Mouse (Mus musculus) MEL (cell line): ENCODE results near the gene Olfr641. TPM values are rescaled to one million over a fixed set of nuclear protein-coding genes. Genes with fewer than 3 reads are reported as not detected.

Experiments
- DNase-seq: peaks from one replicate; pipeline ENCODE4 v3.0.0; 2011; ENCODE audit warnings: low read depth, low spot score
- H3K27ac ChIP-seq: 2 replicates; pipeline ENCODE4 v1.5.1; 2012; ENCODE audit warnings: low read depth, mild to moderate bottlenecking, control low read depth, low read length, moderate library complexity; ENCODE audit not compliant: control insufficient read depth
- H3K27me3 ChIP-seq, 2 experiments: fragments of 150-350 bp in 1 of 2; sonication (generic) in 1 of 2; 2 replicates each; pipeline ENCODE4 v1.6.1; 2012; ENCODE audit warnings: low read length in 2 of 2, mild to moderate bottlenecking in 2 of 2, improper control_type of control experiment in 1 of 2, moderate library complexity in 1 of 2; ENCODE audit not compliant: insufficient read depth in 2 of 2, control insufficient read depth in 1 of 2
- H3K36me3 ChIP-seq, 2 experiments: 2 replicates each; pipeline ENCODE4 v1.6.1; 2012 to 2014; ENCODE audit warnings: low read length in 2 of 2, improper control_type of control experiment in 1 of 2, inconsistent platforms in 1 of 2, mild to moderate bottlenecking in 1 of 2; ENCODE audit not compliant: insufficient read depth in 2 of 2, control insufficient read depth in 1 of 2
- H3K4me1 ChIP-seq, 2 experiments: fragments of 150-350 bp in 1 of 2; sonication (generic) in 1 of 2; 2 replicates each; pipeline ENCODE4 v1.6.1; 2012; ENCODE audit warnings: low read length in 2 of 2, improper control_type of control experiment in 1 of 2, mild to moderate bottlenecking in 1 of 2; ENCODE audit not compliant: insufficient read depth in 2 of 2, control insufficient read depth in 1 of 2
- H3K4me3 ChIP-seq, 2 experiments: fragments of 150-350 bp in 1 of 2; sonication (generic) in 1 of 2; 2 replicates each; pipeline ENCODE4 v1.5.1; 2012; ENCODE audit warnings: low read depth in 2 of 2, low read length in 2 of 2, mild to moderate bottlenecking in 2 of 2, moderate library complexity in 2 of 2, control low read depth in 1 of 2, improper control_type of control experiment in 1 of 2; ENCODE audit not compliant: control insufficient read depth in 1 of 2, insufficient read depth in 1 of 2
- H3K79me2 ChIP-seq: 2 replicates; pipeline ENCODE4 v1.6.1; 2012; ENCODE audit warnings: mild to moderate bottlenecking, low read length, moderate library complexity; ENCODE audit not compliant: control insufficient read depth, poor library complexity, insufficient read depth
- H3K9ac ChIP-seq: 2 replicates; pipeline ENCODE4 v1.6.1; 2012; ENCODE audit warnings: low read depth, mild to moderate bottlenecking, control low read depth, low read length, moderate library complexity; ENCODE audit not compliant: control insufficient read depth, poor library complexity, severe bottlenecking
- H3K9me3 ChIP-seq: fragments of 150-350 bp; sonication (generic); replicated peaks from 2 replicates; pipeline ENCODE4 v1.6.1; 2012; ENCODE audit warnings: mild to moderate bottlenecking, low read length, improper control_type of control experiment, moderate library complexity; ENCODE audit not compliant: insufficient read depth
- CTCF ChIP-seq, 3 experiments: IDR thresholded peaks in 2 of 3; conservative IDR thresholded peaks in 1 of 3; 2 replicates each; pipeline ENCODE4 v1.5.1; 2011 to 2012; ENCODE audit warnings: low read length in 3 of 3, low read depth in 2 of 3, mild to moderate bottlenecking in 2 of 3, improper control_type of control experiment in 1 of 3, inconsistent platforms in 1 of 3, mixed read lengths in 1 of 3, moderate library complexity in 1 of 3; ENCODE audit not compliant: control insufficient read depth in 1 of 3, insufficient read depth in 1 of 3, poor library complexity in 1 of 3, severe bottlenecking in 1 of 3
- E2F4 ChIP-seq: IDR thresholded peaks from 2 replicates; pipeline ENCODE4 v1.6.1; 2011; ENCODE audit warnings: low read depth, low read length, improper control_type of control experiment, borderline replicate concordance
- ETS1 ChIP-seq: IDR thresholded peaks from 2 replicates; pipeline ENCODE4 v1.6.1; 2012; ENCODE audit warnings: low read depth, mild to moderate bottlenecking, inconsistent platforms, low read length, improper control_type of control experiment, moderate library complexity
- GABPA ChIP-seq: IDR thresholded peaks from 2 replicates; pipeline ENCODE4 v1.6.1; 2012; ENCODE audit warnings: low read depth, mild to moderate bottlenecking, inconsistent platforms, low read length, improper control_type of control experiment, moderate library complexity
- MEF2A ChIP-seq: IDR thresholded peaks from 2 replicates; pipeline ENCODE4 v1.6.1; 2014; ENCODE audit warnings: low read depth, mild to moderate bottlenecking, inconsistent platforms, low read length, improper control_type of control experiment; ENCODE audit not compliant: poor library complexity, insufficient replicate concordance, severe bottlenecking; ENCODE audit errors: extremely low read depth
- MYB ChIP-seq: IDR thresholded peaks from 2 replicates; pipeline ENCODE4 v1.6.1; 2011; ENCODE audit warnings: mild to moderate bottlenecking, low read depth, low read length, improper control_type of control experiment
- NELFE ChIP-seq: IDR thresholded peaks from 2 replicates; pipeline ENCODE4 v1.6.1; 2011; ENCODE audit warnings: low read depth, low read length, improper control_type of control experiment
- POLR2A ChIP-seq, 2 experiments: IDR thresholded peaks; 2 replicates each; pipeline ENCODE4 v1.6.1; 2011 to 2012; ENCODE audit warnings: low read length in 2 of 2, mild to moderate bottlenecking in 2 of 2, control low read depth in 1 of 2, improper control_type of control experiment in 1 of 2, low read depth in 1 of 2, moderate library complexity in 1 of 2; ENCODE audit not compliant: control insufficient read depth in 1 of 2, insufficient read depth in 1 of 2, poor library complexity in 1 of 2
- POLR2AphosphoS2 ChIP-seq: IDR thresholded peaks from 2 replicates; pipeline ENCODE4 v1.6.1; 2011; ENCODE audit warnings: low read length, improper control_type of control experiment
- POLR2AphosphoS5 ChIP-seq: IDR thresholded peaks from 2 replicates; pipeline ENCODE4 v1.6.1; 2012; ENCODE audit warnings: low read depth, borderline replicate concordance, mild to moderate bottlenecking, inconsistent platforms, low read length, moderate library complexity, mixed read lengths
- SIN3A ChIP-seq: IDR thresholded peaks from 2 replicates; pipeline ENCODE4 v1.6.1; 2012; ENCODE audit warnings: low read length, improper control_type of control experiment, inconsistent platforms
- TBP ChIP-seq: IDR thresholded peaks from 2 replicates; pipeline ENCODE4 v1.8.0; 2011; ENCODE audit warnings: low read depth, low read length, improper control_type of control experiment
- TCF12 ChIP-seq: IDR thresholded peaks from 2 replicates; pipeline ENCODE4 v1.6.1; 2014; ENCODE audit warnings: low read depth, mild to moderate bottlenecking, inconsistent platforms, low read length, improper control_type of control experiment, moderate library complexity
- UBTF ChIP-seq: IDR thresholded peaks from 2 replicates; pipeline ENCODE4 v1.6.1; 2012; ENCODE audit warnings: low read depth, mild to moderate bottlenecking, inconsistent platforms, low read length, improper control_type of control experiment, moderate library complexity, borderline replicate concordance; ENCODE audit not compliant: insufficient read depth
- USF1 ChIP-seq: IDR thresholded peaks from 2 replicates; pipeline ENCODE4 v1.6.1; 2014; ENCODE audit warnings: low read depth, mild to moderate bottlenecking, inconsistent platforms, low read length, improper control_type of control experiment, moderate library complexity
- ZC3H11A ChIP-seq: IDR thresholded peaks from 2 replicates; pipeline ENCODE4 v1.6.1; 2012; ENCODE audit warnings: low read depth, mild to moderate bottlenecking, inconsistent platforms, low read length, improper control_type of control experiment
- ZKSCAN1 ChIP-seq: IDR thresholded peaks from 2 replicates; pipeline ENCODE4 v1.6.1; 2012; ENCODE audit warnings: low read depth, mild to moderate bottlenecking, inconsistent platforms, low read length, improper control_type of control experiment, moderate library complexity
- ZMIZ1 ChIP-seq: IDR thresholded peaks from 2 replicates; pipeline ENCODE4 v1.6.1; 2012; ENCODE audit warnings: low read depth, mild to moderate bottlenecking, inconsistent platforms, low read length, improper control_type of control experiment, moderate library complexity
- ZNF384 ChIP-seq: IDR thresholded peaks from 2 replicates; pipeline ENCODE4 v1.6.1; 2012; ENCODE audit warnings: low read depth, mild to moderate bottlenecking, inconsistent platforms, low read length, improper control_type of control experiment
- polyA plus RNA-seq, 2 experiments: library from polyadenylated mRNA; stranded (reverse) in 1 of 2; unstranded in 1 of 2; fragments of >175 nt in 1 of 2; fragments of >200 nt in 1 of 2; gene quantifications; 2 replicates each; pipeline versions ENCODE4 v1.2.1 to v1.2.4; 2012; ENCODE audit warnings: low replicate concordance in 2 of 2, low read depth in 1 of 2; ENCODE audit not compliant: insufficient read length in 2 of 2, insufficient read depth in 1 of 2, missing spikeins in 1 of 2
- total RNA-seq: library from RNA; depleted of rRNA; stranded (reverse); fragments of 300-350 nt; gene quantifications from 2 replicates; pipeline ENCODE4 v1.2.3, GENCODE M21; 2012

Gene Olfr641
- total and polyA plus RNA-seq, 3 experiments = not detected

DNA sequence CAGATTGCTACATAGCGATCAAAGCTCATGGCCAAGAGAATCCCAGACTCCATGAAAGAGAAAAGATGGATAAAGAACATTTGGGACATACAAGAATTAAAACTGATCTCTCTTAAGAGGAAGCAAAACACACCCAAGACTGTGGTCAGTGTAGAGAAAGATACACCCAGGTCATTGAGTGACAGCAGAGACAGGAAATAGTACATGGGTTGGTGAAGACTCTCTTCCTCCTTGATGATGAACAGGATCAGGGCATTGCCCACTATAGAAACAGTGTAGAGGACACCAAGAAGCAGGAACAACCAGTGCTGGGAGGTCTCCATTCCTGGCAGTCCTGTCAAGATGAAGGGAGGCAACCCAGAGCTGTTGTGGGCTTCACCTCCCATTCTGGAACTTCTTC is 24.0 kb downstream of the Olfr641 start:
- Histone ChIP-seq H3K4me3 (no peak overlapping the region), H3K27me3 (no peaks in the 10 kb centered on the region; a peak in 2 of 4 replicates), H3K79me2 (no peaks in the 10 kb centered on the region), H3K9me3 (no peaks in the 10 kb centered on the region), H3K27ac (no peak overlapping the region), H3K9ac (no peak overlapping the region)
- TF ChIP-seq POLR2AphosphoS5 = no peak
- no peak for TF ChIP-seq POLR2A (IDR thresholded peaks at IDR 0.05; ENCODE audit: control insufficient read depth in 1 of 2, insufficient read depth in 1 of 2, low read depth in 1 of 2, low read length in 2 of 2, poor library complexity in 1 of 2)
- TF ChIP-seq, all 39 proteins: peak for 0
- no peaks in the 10 kb centered on the region for H3K4me1 ChIP-seq
- H3K36me3 ChIP-seq = no peaks in the 10 kb centered on the region
- no peak for DNase-seq

DNA sequence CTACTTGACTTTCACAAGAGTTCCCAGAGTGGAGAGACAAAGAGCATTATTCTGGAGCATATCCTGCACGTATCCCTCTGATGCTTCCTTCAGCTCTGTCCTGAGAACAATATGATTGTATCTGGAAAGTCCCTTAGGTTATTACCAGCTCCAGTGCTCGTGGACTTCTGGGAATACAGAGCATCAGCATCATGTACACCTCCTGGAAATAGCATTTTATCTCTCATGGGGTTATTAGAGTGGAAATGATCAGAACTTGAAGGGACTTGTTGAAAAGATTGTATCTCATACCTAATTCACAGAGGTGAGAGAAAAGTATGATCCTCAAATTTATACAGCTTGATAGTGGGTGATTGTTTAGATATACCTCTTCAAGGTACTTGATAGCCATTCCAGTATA is 26.1 kb downstream of the Olfr641 start, which contains the start of gene 4930516K23Rik:
TSS of gene 4930516K23Rik (minus strand) at position 101 of the 400 bp plus-strand sequence.
- H3K36me3 ChIP-seq = no peaks in the 10 kb centered on the region
- H3K79me2 ChIP-seq = no peaks in the 10 kb centered on the region
- no peak within 1 kb of the TSS for H3K27ac ChIP-seq
- no peaks in the 10 kb centered on the region for H3K4me1 ChIP-seq
- no peak for TF ChIP-seq CTCF (IDR thresholded peaks at IDR 0.05 in 2 of 3, conservative IDR thresholded peaks at IDR 0.05 in 1 of 3; ENCODE audit: control insufficient read depth in 1 of 3, insufficient read depth in 1 of 3, low read depth in 2 of 3, low read length in 3 of 3, poor library complexity in 1 of 3, severe bottlenecking in 1 of 3)
- no peak for TF ChIP-seq POLR2A (IDR thresholded peaks at IDR 0.05; ENCODE audit: control insufficient read depth in 1 of 2, insufficient read depth in 1 of 2, low read depth in 1 of 2, low read length in 2 of 2, poor library complexity in 1 of 2)
- no peak for TF ChIP-seq UBTF
- H3K9ac ChIP-seq = no peak within 1 kb of the TSS
- no peaks in the 10 kb centered on the region for H3K9me3 ChIP-seq
- DNase-seq = no peak
- no peaks in the 10 kb centered on the region; a peak in 1 of 4 replicates for H3K27me3 ChIP-seq
- no peak within 1 kb of the TSS for H3K4me3 ChIP-seq

DNA sequence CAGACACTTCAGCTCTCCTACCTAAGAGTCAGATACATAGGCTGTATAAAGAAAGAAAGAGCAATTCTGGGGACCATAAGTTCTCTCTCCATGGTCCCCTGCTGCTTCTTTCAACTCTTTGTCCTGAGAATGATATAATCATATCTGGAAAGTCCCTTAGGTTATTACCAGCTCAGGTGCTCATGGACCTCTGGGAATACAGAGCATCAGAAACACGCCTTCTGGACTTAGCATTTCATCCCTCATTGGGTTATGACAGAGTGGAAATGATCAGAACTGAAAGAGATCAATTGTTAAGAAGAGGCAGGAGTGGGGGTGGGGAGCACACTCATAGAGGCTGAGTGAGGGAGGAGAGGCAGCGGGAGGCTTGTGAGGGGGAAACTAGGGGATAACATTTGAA is 36.5 kb downstream of the Olfr641 start, which contains the start of gene Olfr644:
TSS of gene Olfr644 (minus strand) at position 101 of the 400 bp plus-strand sequence.
- Histone ChIP-seq H3K9ac (no peak within 1 kb of the TSS), H3K27me3 (0 out of 4 replicates have a peak, but pooled peaks cover 0 to 1% of the 10 kb centered on the region in 2 experiments)

DNA sequence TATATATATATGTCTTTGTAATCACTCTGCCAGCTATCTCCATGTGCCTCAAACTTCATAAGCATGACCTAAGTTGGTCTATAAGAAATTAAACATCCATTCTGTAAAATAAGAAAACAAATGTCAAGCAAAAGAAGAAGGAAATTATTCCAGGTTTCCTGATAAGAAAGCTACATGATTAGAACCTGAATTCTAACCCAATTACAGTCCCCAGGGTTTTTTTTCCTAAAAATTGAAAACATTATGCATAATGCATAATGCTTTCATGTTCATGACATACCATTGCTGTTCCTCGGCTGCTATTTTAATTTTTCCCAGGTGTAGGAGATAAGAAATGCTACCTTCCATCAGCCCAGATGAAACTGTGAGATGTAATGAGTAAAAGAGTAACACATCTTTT is 50.1 kb downstream of the Olfr641 start, which contains the start of gene Olfr645:
TSS of gene Olfr645 (minus strand) at position 101 of the 400 bp plus-strand sequence.
- no peak for DNase-seq
- no peaks in the 10 kb centered on the region for H3K79me2 ChIP-seq
- no peaks in the 10 kb centered on the region for H3K36me3 ChIP-seq
- H3K9me3 ChIP-seq = no peaks in the 10 kb centered on the region
- no peak within 1 kb of the TSS for H3K9ac ChIP-seq
- no peaks in the 10 kb centered on the region for H3K4me1 ChIP-seq
- H3K27ac ChIP-seq = no peak within 1 kb of the TSS
- peaks cover 0 to 2% of the 10 kb centered on the region in 2 experiments; a peak in 1 of 4 replicates for H3K27me3 ChIP-seq
- H3K4me3 ChIP-seq = no peak within 1 kb of the TSS
- TF ChIP-seq MYB (no peak), ZKSCAN1 (no peak), ZMIZ1 (no peak), E2F4 (no peak), TCF12 (no peak), MEF2A (no peak), POLR2AphosphoS2 (no peak), ZC3H11A (no peak), CTCF (IDR thresholded peaks at IDR 0.05 in 2 of 3, conservative IDR thresholded peaks at IDR 0.05 in 1 of 3; ENCODE audit: control insufficient read depth in 1 of 3, insufficient read depth in 1 of 3, low read depth in 2 of 3, low read length in 3 of 3, poor library complexity in 1 of 3, severe bottlenecking in 1 of 3) (no peak), TBP (no peak), NELFE (no peak), ETS1 (no peak), GABPA (no peak), SIN3A (no peak), USF1 (no peak), ZNF384 (no peak)

More for the DNA sequence above, 36.5 kb downstream of the Olfr641 start, which contains the start of gene Olfr644:
- no peaks in the 10 kb centered on the region for H3K9me3 ChIP-seq
- H3K36me3 ChIP-seq = no peaks in the 10 kb centered on the region
- H3K27ac ChIP-seq = no peak within 1 kb of the TSS
- no peaks in the 10 kb centered on the region for H3K79me2 ChIP-seq
- H3K4me1 ChIP-seq = no peaks in the 10 kb centered on the region
- no peak for DNase-seq
- H3K4me3 ChIP-seq = no peak within 1 kb of the TSS
- TF ChIP-seq ETS1 = no peak
